Mouse (Mus musculus): ENCODE data around the gene Steap3. TPM values are rescaled to one million over a fixed set of nuclear protein-coding genes. Genes with fewer than 3 reads are reported as not detected.
A peak's percentile ranks its signal among the peaks of the same experiment; 100 is the strongest.

Steap3 gene
- polyA plus RNA-seq, 1 experiment from 2014 or later: 3.3 TPM

DNA sequence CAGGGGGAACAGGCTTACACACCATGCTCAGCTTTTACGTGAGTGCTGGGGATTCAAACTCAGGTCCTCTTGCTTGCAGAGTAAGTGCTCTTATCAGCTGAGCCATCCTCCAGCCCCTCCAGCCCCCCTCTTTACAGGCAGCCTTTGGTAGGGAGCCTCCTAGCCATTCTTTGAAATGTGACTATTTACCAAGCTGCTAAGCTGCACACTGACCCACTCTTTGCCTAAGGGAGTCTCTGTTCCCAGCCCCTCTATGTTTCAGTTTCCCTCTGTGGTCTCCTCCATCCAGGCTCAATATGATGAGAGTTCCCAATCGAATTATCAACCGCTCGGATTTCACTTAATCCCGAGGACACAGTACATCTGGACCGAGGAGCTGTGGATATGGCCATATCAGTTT, 86.3 kb downstream of the Steap3 start:
- H3K4me3 ChIP-seq (ENCODE audit: low read depth, low read length): no peak overlapping the region
- H3K4me2 ChIP-seq (ENCODE audit: low read depth, low read length): no peak overlapping the region
- no peak overlapping the region for H3K9ac ChIP-seq (replicated peaks; ENCODE audit: low read length)
- H3K27me3 ChIP-seq (ENCODE audit: control insufficient read depth, insufficient read depth, low read length): no peaks in the 10 kb centered on the region
- H3K36me3 ChIP-seq (replicated peaks; ENCODE audit: control insufficient read depth, insufficient read depth, low read depth, low read length): no peaks in the 10 kb centered on the region
- no peaks in the 10 kb centered on the region for H3K9me3 ChIP-seq (replicated peaks; ENCODE audit: control insufficient read depth, low read length)
- ATAC-seq (replicated peaks; ENCODE audit: insufficient number of reproducible peaks, low FRiP score, low TSS enrichment, low read depth) (no peak), DNase-seq (ENCODE audit: low spot score) (no peak)
- H3K4me1 ChIP-seq (ENCODE audit: control insufficient read depth, insufficient read depth, low read length): no peaks in the 10 kb centered on the region
- H3K27ac ChIP-seq (replicated peaks; ENCODE audit: low read depth, low read length): no peak overlapping the region
- 42% methylated on average over 6 of the region's 6 CpGs for WGBS

DNA sequence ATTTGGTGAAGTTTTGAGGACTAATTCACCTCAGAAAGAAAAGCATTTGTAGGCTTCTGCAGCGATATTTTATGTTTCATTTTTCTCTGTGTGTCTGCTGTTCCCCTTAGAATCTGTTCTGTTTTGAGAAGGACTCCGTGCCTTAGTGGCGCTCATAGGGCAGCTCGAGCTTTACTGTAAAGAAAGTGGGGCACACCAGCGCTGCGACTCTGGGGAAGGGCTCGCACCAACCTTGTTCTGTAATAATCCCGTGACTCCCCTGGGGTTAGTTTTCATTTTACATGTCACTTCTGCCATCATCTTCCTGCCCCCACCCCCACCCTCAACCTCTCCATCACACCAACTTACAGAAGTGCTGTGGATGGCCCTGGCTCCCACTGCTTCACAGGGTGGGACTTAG, 95.4 kb downstream of the Steap3 start:
- H3K9ac ChIP-seq (replicated peaks; ENCODE audit: low read length): no peak overlapping the region
- 85% methylated on average over 8 of the region's 8 CpGs for WGBS

GRCm38 (mm10) chr1:120176313-120176712, 96.2 kb downstream of the Steap3 start:
- no peak overlapping the region for H3K4me2 ChIP-seq (ENCODE audit: low read depth, low read length)

More for the DNA sequence above, 95.4 kb downstream of the Steap3 start:
- DNase-seq (ENCODE audit: low spot score) (no peak), ATAC-seq (replicated peaks; ENCODE audit: insufficient number of reproducible peaks, low FRiP score, low TSS enrichment, low read depth) (no peak)
- no peaks in the 10 kb centered on the region for H3K4me1 ChIP-seq (ENCODE audit: control insufficient read depth, insufficient read depth, low read length)
- H3K27ac ChIP-seq (replicated peaks; ENCODE audit: low read depth, low read length): no peak overlapping the region
- no peak overlapping the region for H3K4me2 ChIP-seq (ENCODE audit: low read depth, low read length)
- H3K9me3 ChIP-seq (replicated peaks; ENCODE audit: control insufficient read depth, low read length): no peaks in the 10 kb centered on the region
- no peaks in the 10 kb centered on the region for H3K36me3 ChIP-seq (replicated peaks; ENCODE audit: control insufficient read depth, insufficient read depth, low read depth, low read length)
- H3K4me3 ChIP-seq (ENCODE audit: low read depth, low read length): no peak overlapping the region
- H3K27me3 ChIP-seq (ENCODE audit: control insufficient read depth, insufficient read depth, low read length): no peaks in the 10 kb centered on the region

DNA sequence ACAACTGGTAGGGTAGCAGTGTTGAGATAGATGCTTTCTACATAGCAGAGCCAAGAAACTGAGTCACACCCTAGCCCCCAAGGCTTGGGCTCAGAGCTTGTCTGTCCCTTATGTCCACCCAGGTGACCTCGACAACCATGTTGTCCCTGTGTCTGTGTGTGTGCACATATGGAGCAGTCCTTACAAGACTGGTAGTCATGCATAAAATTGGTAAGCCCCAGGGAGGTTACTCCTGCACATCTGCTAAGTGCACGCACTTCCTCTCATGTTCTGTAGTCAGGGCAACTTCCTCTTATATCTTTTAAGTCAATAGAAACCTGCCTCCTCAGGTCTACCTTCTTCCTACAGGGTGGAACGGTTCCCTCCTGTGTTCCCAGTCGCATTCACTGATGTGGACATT, 97.5 kb downstream of the Steap3 start:
- ATAC-seq (replicated peaks; ENCODE audit: insufficient number of reproducible peaks, low FRiP score, low TSS enrichment, low read depth) (no peak), DNase-seq (ENCODE audit: low spot score) (no peak)
- no peak overlapping the region for H3K9ac ChIP-seq (replicated peaks; ENCODE audit: low read length)
- no peak overlapping the region for H3K4me2 ChIP-seq (ENCODE audit: low read depth, low read length)
- H3K9me3 ChIP-seq (replicated peaks; ENCODE audit: control insufficient read depth, low read length): no peaks in the 10 kb centered on the region
- H3K36me3 ChIP-seq (replicated peaks; ENCODE audit: control insufficient read depth, insufficient read depth, low read depth, low read length): no peaks in the 10 kb centered on the region
- WGBS: 85% methylated on average over 4 of the region's 4 CpGs
- H3K4me3 ChIP-seq (ENCODE audit: low read depth, low read length): no peak overlapping the region
- H3K4me1 ChIP-seq (ENCODE audit: control insufficient read depth, insufficient read depth, low read length): no peaks in the 10 kb centered on the region
- H3K27ac ChIP-seq (replicated peaks; ENCODE audit: low read depth, low read length): no peak overlapping the region
- H3K27me3 ChIP-seq (ENCODE audit: control insufficient read depth, insufficient read depth, low read length): no peaks in the 10 kb centered on the region

More at GRCm38 (mm10) chr1:120176313-120176712, 96.2 kb downstream of the Steap3 start:
- Histone ChIP-seq H3K27ac (replicated peaks; ENCODE audit: low read depth, low read length) (no peak overlapping the region), H3K4me3 (ENCODE audit: low read depth, low read length) (no peak overlapping the region), H3K27me3 (ENCODE audit: control insufficient read depth, insufficient read depth, low read length) (no peaks in the 10 kb centered on the region), H3K9ac (replicated peaks; ENCODE audit: low read length) (no peak overlapping the region), H3K36me3 (replicated peaks; ENCODE audit: control insufficient read depth, insufficient read depth, low read depth, low read length) (no peaks in the 10 kb centered on the region), H3K9me3 (replicated peaks; ENCODE audit: control insufficient read depth, low read length) (no peaks in the 10 kb centered on the region), H3K4me1 (ENCODE audit: control insufficient read depth, insufficient read depth, low read length) (no peaks in the 10 kb centered on the region)
- ATAC-seq (replicated peaks; ENCODE audit: insufficient number of reproducible peaks, low FRiP score, low TSS enrichment, low read depth) (no peak), DNase-seq (ENCODE audit: low spot score) (peak; percentile 25)
- WGBS: 51% methylated on average over 14 of the region's 14 CpGs

DNA sequence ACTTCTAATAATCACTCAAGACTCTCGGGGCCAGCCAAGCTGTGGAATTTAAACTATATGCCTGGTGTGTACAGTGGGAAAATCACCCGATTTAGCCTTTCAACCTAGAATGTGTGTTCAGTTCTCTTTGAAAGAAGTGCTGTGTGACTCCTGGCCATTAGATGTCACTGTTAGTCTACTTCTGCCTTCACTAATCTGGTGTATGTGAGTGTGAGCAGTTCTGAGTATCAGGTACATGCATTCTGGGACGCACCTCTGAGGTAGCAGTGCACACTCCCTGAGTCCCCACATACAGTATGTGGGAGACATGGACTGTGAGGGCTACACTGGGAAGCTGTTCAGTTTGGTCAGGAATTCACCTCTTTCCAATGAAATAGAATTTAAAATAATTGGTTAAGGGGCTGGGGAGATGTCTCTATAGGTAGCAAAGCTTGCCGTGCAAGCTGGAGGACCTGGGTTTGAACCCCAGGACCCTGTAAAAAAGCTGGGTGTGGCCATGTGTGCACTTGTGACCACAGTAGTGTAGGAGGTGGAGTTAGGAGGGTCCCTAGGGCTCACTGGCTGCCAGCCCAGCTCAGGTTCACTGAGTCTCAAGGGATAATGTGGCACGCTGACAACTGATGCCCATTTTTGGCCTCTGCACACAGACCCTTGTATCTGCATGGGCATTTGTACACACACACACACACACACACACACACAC, 100.5 kb downstream of the Steap3 start:
- Histone ChIP-seq H3K36me3 (replicated peaks; ENCODE audit: control insufficient read depth, insufficient read depth, low read depth, low read length) (no peaks in the 10 kb centered on the region), H3K4me1 (ENCODE audit: control insufficient read depth, insufficient read depth, low read length) (no peaks in the 10 kb centered on the region), H3K4me2 (ENCODE audit: low read depth, low read length) (no peak overlapping the region), H3K9ac (replicated peaks; ENCODE audit: low read length) (no peak overlapping the region), H3K27me3 (ENCODE audit: control insufficient read depth, insufficient read depth, low read length) (no peaks in the 10 kb centered on the region), H3K27ac (replicated peaks; ENCODE audit: low read depth, low read length) (no peak overlapping the region), H3K4me3 (ENCODE audit: low read depth, low read length) (no peak overlapping the region), H3K9me3 (replicated peaks; ENCODE audit: control insufficient read depth, low read length) (no peaks in the 10 kb centered on the region)
- DNase-seq (ENCODE audit: low spot score) (peak; percentile 61), ATAC-seq (replicated peaks; ENCODE audit: insufficient number of reproducible peaks, low FRiP score, low TSS enrichment, low read depth) (no peak)
- WGBS: 62% methylated on average over 5 of the region's 5 CpGs

GRCm38 (mm10) chr1:120170307-120170706, 102.2 kb downstream of the Steap3 start:
- H3K36me3 ChIP-seq (replicated peaks; ENCODE audit: control insufficient read depth, insufficient read depth, low read depth, low read length): no peaks in the 10 kb centered on the region
- no peak overlapping the region for H3K9ac ChIP-seq (replicated peaks; ENCODE audit: low read length)
- H3K27ac ChIP-seq (replicated peaks; ENCODE audit: low read depth, low read length): no peak overlapping the region
- no peak for DNase-seq (ENCODE audit: low spot score)
- no peak for ATAC-seq (replicated peaks; ENCODE audit: insufficient number of reproducible peaks, low FRiP score, low TSS enrichment, low read depth)
- H3K4me1 ChIP-seq (ENCODE audit: control insufficient read depth, insufficient read depth, low read length): no peaks in the 10 kb centered on the region
- H3K9me3 ChIP-seq (replicated peaks; ENCODE audit: control insufficient read depth, low read length): no peaks in the 10 kb centered on the region
- no peak overlapping the region for H3K4me3 ChIP-seq (ENCODE audit: low read depth, low read length)
- 84% methylated on average over 7 of the region's 7 CpGs for WGBS
- H3K27me3 ChIP-seq (ENCODE audit: control insufficient read depth, insufficient read depth, low read length): no peaks in the 10 kb centered on the region
- no peak overlapping the region for H3K4me2 ChIP-seq (ENCODE audit: low read depth, low read length)

- no peak overlapping the region for H3K27ac ChIP-seq (replicated peaks; ENCODE audit: low read depth, low read length)
- DNase-seq (ENCODE audit: low spot score) (no peak), ATAC-seq (replicated peaks; ENCODE audit: insufficient number of reproducible peaks, low FRiP score, low TSS enrichment, low read depth) (no peak)
- 85% methylated on average over 7 of the region's 7 CpGs for WGBS
- no peak overlapping the region for H3K4me2 ChIP-seq (ENCODE audit: low read depth, low read length)
- H3K9ac ChIP-seq (replicated peaks; ENCODE audit: low read length): no peak overlapping the region
- H3K36me3 ChIP-seq (replicated peaks; ENCODE audit: control insufficient read depth, insufficient read depth, low read depth, low read length): no peaks in the 10 kb centered on the region
- no peaks in the 10 kb centered on the region for H3K4me1 ChIP-seq (ENCODE audit: control insufficient read depth, insufficient read depth, low read length)
- no peak overlapping the region for H3K4me3 ChIP-seq (ENCODE audit: low read depth, low read length)
- no peaks in the 10 kb centered on the region for H3K9me3 ChIP-seq (replicated peaks; ENCODE audit: control insufficient read depth, low read length)
- H3K27me3 ChIP-seq (ENCODE audit: control insufficient read depth, insufficient read depth, low read length): no peaks in the 10 kb centered on the region
These were observed 103.8 kb downstream of the Steap3 start for GRCm38 (mm10) chr1:120168674-120169073.

DNA sequence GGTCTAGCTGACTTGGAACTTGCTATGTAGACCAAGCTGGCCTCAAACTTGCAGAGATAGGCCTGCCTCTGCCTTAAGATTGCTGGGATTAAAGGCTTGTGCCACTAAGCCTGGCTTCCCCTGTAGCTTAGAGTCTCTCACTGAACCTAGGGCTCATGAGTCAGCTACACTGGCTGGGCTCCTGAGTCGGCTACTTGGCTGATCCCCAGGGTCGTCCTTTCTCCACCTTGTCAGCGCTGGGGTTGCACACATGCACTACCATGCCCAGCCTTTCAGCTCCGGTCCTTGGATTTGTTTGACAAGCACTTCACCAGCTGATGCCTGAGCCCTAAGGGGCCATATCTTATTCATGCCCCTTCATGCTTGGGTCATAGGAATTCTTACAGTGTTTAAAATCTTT, 104.5 kb downstream of the Steap3 start:
- WGBS: 67% methylated on average over 4 of the region's 4 CpGs
- ATAC-seq (replicated peaks; ENCODE audit: insufficient number of reproducible peaks, low FRiP score, low TSS enrichment, low read depth) (no peak), DNase-seq (ENCODE audit: low spot score) (no peak)
- Histone ChIP-seq H3K4me1 (ENCODE audit: control insufficient read depth, insufficient read depth, low read length) (no peaks in the 10 kb centered on the region), H3K4me3 (ENCODE audit: low read depth, low read length) (no peak overlapping the region), H3K4me2 (ENCODE audit: low read depth, low read length) (no peak overlapping the region), H3K9ac (replicated peaks; ENCODE audit: low read length) (no peak overlapping the region), H3K9me3 (replicated peaks; ENCODE audit: control insufficient read depth, low read length) (no peaks in the 10 kb centered on the region), H3K27me3 (ENCODE audit: control insufficient read depth, insufficient read depth, low read length) (no peaks in the 10 kb centered on the region), H3K27ac (replicated peaks; ENCODE audit: low read depth, low read length) (no peak overlapping the region), H3K36me3 (replicated peaks; ENCODE audit: control insufficient read depth, insufficient read depth, low read depth, low read length) (no peaks in the 10 kb centered on the region)

All from embryonic facial prominence, embryonic 11.5 days (tissue).